Mouse (Mus musculus): ENCODE measurements around the gene Abca4.

DNA sequence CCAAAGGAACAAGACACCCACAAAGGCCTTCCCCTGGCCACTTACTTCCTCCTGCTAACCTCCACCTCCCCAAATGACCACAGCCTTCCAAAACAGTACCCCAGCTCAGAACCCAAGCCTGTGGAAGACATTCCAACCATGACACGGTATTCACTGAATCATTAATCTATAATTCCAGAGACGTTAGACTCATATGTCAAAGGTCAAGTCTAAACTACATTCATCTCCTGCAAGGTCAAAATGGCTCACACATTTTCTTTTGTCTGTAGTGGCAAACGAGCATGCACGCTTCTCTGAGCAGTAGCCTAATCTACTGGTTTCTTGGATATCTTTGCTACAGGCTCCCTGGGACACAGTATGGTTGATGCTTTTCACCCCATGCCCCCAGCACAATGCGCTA is 166.2 kb downstream of the Abca4 start:
- TF ChIP-seq EP300 (optimal IDR thresholded peaks at IDR 0.05) (no peak), CTCF (IDR thresholded peaks at IDR 0.05; ENCODE audit: low read depth) (no peak)
